Mouse (Mus musculus) embryonic facial prominence, embryonic 14.5 days (tissue): ENCODE results near the gene Hoxa10. TPM values are rescaled to one million over a fixed set of nuclear protein-coding genes. Genes with fewer than 3 reads are reported as not detected.
A peak's percentile ranks its signal among the peaks of the same experiment; 100 is the strongest.

ENCODE experiments used
- ATAC-seq: fragments of 200-750 bp; cut with Nextera tagmentation; 2 replicates; pipeline ENCODE4 v1.8.0; 2017; ENCODE audit warnings: low read depth, moderate number of reproducible peaks, moderate TSS enrichment
- DNase-seq: peaks from one replicate; pipeline ENCODE4 v3.0.0-alpha.2; 2015; ENCODE audit warnings: low spot score
- H3K27ac ChIP-seq: fragments of 300-500 bp; sonication (generic); replicated peaks from 2 replicates; pipeline ENCODE4 v1.5.1; 2014; ENCODE audit warnings: low read depth, mild to moderate bottlenecking, low read length, moderate library complexity
- H3K27me3 ChIP-seq: fragments of 300-500 bp; sonication (generic); replicated peaks from 2 replicates; pipeline ENCODE4 v1.6.1; 2014; ENCODE audit warnings: low read length; ENCODE audit not compliant: control insufficient read depth, insufficient read depth
- H3K36me3 ChIP-seq: fragments of 300-500 bp; sonication (generic); 2 replicates; pipeline ENCODE4 v1.6.1; 2014; ENCODE audit warnings: low read length, mixed read lengths; ENCODE audit not compliant: control insufficient read depth, insufficient read depth
- H3K4me1 ChIP-seq: fragments of 300-500 bp; sonication (generic); 2 replicates; pipeline ENCODE4 v1.6.1; 2014; ENCODE audit warnings: antibody characterized with exemption, low read length; ENCODE audit not compliant: control insufficient read depth, insufficient read depth
- H3K4me2 ChIP-seq: fragments of 300-500 bp; sonication (generic); 2 replicates; pipeline ENCODE4 v1.6.1; 2014; ENCODE audit warnings: low read depth, mild to moderate bottlenecking, low read length, moderate library complexity, mixed read lengths
- H3K4me3 ChIP-seq: fragments of 300-500 bp; sonication (generic); 2 replicates; pipeline ENCODE4 v1.5.1; 2014; ENCODE audit warnings: low read depth, mild to moderate bottlenecking, low read length
- H3K9ac ChIP-seq: fragments of 300-500 bp; sonication (generic); 2 replicates; pipeline ENCODE4 v1.6.1; 2014; ENCODE audit warnings: low read depth, mild to moderate bottlenecking, low read length, moderate library complexity, mixed read lengths
- H3K9me3 ChIP-seq: fragments of 300-500 bp; sonication (generic); 2 replicates; pipeline ENCODE4 v1.6.1; 2016; ENCODE audit warnings: low read length; ENCODE audit not compliant: control insufficient read depth
- WGBS: fragments of 180-500 bp; shearing (Covaris S2); extraction: QIAGEN DNeasy Blood & Tissue Kit; methylation state at CpG from one replicate; pipeline ENCODE4 v1.1.7; 2014; 5-methylcytosine and 5-hydroxymethylcytosine counted together
- polyA plus RNA-seq: library from polyadenylated mRNA; unstranded; fragments of >200 nt; fragmentation: Nextera tagmentation; extraction: Ambion mirVana; gene quantifications from 2 replicates; pipeline ENCODE4 v1.2.1, GENCODE M21; 2014

Gene Hoxa10
- polyA plus RNA-seq, 1 experiment from 2014 or later: not detected

GRCm38 (mm10) chr6:52208072-52208867, 32.4 kb downstream of the Hoxa10 start, which contains the start of gene Hoxa6:
Gene Hoxa6 (minus strand): TSS chr6:52208722.
- Histone ChIP-seq H3K9me3 (no peaks in the 10 kb centered on the region), H3K27ac (no peak within 1 kb of the TSS), H3K27me3 (peaks cover 100% of the 10 kb centered on the region), H3K4me3 (peak within 1 kb of the TSS; percentile 14; the same call in 1 of the 2 replicates), H3K36me3 (no peaks in the 10 kb centered on the region), H3K4me2 (peak within 1 kb of the TSS; percentile 31; the same call in 1 of the 2 replicates), H3K4me1 (0 out of 2 replicates have a peak, but pooled peaks cover 4% of the 10 kb centered on the region), H3K9ac (no peak within 1 kb of the TSS)
- DNase-seq (no peak), ATAC-seq (no peak)
- 3% methylated on average over 38 of the region's 47 CpGs for WGBS

DNA sequence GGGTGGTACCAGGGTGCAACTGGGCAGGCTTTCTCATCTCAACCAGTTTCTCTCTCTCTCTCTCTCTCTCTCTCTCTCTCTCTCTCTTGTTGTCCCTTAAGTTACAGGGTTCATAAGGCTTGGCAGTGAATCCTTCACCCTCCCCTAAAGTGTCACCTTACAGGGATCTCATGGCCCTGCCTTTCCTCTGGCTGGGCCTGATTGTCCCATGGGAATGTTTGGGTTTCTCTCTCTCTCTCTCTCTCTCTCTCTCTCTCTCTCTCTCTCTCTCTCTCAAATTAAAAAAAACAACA, 33.0 kb downstream of the Hoxa10 start:
- no peak overlapping the region for H3K4me3 ChIP-seq
- no peaks in the 10 kb centered on the region for H3K9me3 ChIP-seq
- no peaks in the 10 kb centered on the region for H3K36me3 ChIP-seq
- no peak for ATAC-seq
- H3K27me3 ChIP-seq: peaks cover 100% of the 10 kb centered on the region
- no peak for DNase-seq
- H3K9ac ChIP-seq: no peak overlapping the region
- H3K4me1 ChIP-seq: 0 out of 2 replicates have a peak, but pooled peaks cover 4% of the 10 kb centered on the region
- H3K27ac ChIP-seq: no peak overlapping the region
- no peak overlapping the region for H3K4me2 ChIP-seq

- Histone ChIP-seq H3K27ac (no peak overlapping the region), H3K36me3 (no peaks in the 10 kb centered on the region), H3K4me3 (no peak overlapping the region), H3K9ac (no peak overlapping the region), H3K4me2 (no peak overlapping the region), H3K27me3 (peaks cover 100% of the 10 kb centered on the region), H3K9me3 (no peaks in the 10 kb centered on the region), H3K4me1 (0 out of 2 replicates have a peak, but pooled peaks cover 4% of the 10 kb centered on the region)
- WGBS: 7% methylated on average over 4 of the region's 4 CpGs
- no peak for DNase-seq
- no peak for ATAC-seq
Observed at GRCm38 (mm10) chr6:52206882-52207683, 33.6 kb downstream of the Hoxa10 start.

DNA sequence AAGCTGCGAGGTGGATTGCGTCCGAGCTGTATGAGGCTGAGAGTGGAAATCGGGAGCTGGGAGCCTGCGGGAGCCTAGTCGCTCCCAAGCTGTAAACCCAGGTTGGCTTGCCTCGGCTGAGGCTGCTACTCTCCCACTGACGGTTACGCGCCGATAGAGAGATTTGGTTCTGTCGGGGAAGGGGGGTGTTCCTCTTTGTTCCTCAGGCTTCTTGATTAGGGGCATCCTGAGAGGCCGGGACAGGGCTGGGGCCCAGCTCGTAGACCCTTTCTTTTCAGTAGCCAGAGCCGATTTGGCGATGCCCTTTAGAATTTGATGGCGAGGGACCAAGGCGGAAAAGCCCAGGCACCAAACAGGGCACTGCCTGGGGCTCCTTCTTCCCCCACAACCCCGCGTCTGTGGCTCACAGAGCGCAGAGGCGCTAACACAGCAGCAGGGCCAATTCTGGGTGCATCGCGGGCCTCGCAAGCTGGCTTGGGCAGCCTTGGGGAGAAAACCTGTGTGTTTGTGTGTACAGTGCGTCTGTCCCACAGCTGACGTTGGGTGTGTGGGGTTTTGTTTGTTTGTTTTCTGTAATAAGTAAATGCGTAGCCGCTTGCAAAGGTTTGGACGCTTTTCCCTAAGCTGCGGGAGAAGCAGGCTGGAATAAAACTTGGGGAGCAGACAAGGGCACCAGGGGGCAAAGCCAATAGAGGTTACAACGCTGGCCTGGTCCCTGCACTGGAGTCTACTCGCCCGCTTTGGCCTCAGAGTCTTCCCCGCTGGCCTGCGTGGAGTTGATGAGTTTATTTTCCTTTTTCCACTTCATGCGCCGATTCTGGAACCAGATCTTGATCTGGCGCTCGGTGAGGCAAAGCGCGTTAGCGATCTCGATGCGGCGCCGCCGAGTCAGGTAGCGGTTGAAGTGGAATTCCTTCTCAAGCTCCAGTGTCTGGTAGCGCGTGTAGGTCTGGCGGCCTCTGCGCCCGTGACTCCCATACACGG, 34.7 kb downstream of the Hoxa10 start:
- WGBS: 2% methylated on average over 54 of the region's 55 CpGs
- H3K4me1 ChIP-seq: 0 out of 2 replicates have a peak, but pooled peaks cover 4% of the 10 kb centered on the region
- no peaks in the 10 kb centered on the region for H3K36me3 ChIP-seq
- no peak for ATAC-seq
- H3K27ac ChIP-seq: no peak overlapping the region
- H3K9ac ChIP-seq: no peak overlapping the region
- no peak overlapping the region for H3K4me3 ChIP-seq
- no peak for DNase-seq
- H3K27me3 ChIP-seq: peaks cover 100% of the 10 kb centered on the region
- no peak overlapping the region; the same call in 1 of the 2 replicates for H3K4me2 ChIP-seq
- H3K9me3 ChIP-seq: no peaks in the 10 kb centered on the region

DNA sequence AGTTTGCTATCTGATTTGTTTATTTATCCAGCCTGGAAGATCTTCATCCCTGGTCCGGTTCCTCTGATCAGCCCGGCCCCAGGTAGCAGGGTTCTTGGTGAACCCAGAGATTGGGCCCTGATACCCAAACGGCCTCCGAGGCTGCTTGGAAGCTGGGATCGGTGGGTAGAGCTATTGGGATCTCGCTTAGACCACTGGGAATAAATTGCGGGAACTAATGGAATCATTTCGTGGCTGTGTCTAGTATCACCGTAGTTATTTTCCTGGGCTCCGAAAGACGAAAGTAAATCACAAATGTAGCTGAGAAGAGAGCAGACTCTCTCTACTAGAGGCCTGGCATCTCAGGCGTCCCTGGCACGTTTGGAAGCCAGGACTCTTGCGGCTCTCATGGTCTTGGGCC, 35.4 kb downstream of the Hoxa10 start:
- Histone ChIP-seq H3K4me3 (no peak overlapping the region), H3K9ac (no peak overlapping the region), H3K4me1 (0 out of 2 replicates have a peak, but pooled peaks cover 4% of the 10 kb centered on the region), H3K9me3 (no peaks in the 10 kb centered on the region), H3K27me3 (peaks cover 100% of the 10 kb centered on the region), H3K27ac (no peak overlapping the region), H3K36me3 (no peaks in the 10 kb centered on the region), H3K4me2 (no peak overlapping the region)
- DNase-seq: no peak
- ATAC-seq: no peak
- WGBS: 6% methylated on average over 14 of the region's 14 CpGs

DNA sequence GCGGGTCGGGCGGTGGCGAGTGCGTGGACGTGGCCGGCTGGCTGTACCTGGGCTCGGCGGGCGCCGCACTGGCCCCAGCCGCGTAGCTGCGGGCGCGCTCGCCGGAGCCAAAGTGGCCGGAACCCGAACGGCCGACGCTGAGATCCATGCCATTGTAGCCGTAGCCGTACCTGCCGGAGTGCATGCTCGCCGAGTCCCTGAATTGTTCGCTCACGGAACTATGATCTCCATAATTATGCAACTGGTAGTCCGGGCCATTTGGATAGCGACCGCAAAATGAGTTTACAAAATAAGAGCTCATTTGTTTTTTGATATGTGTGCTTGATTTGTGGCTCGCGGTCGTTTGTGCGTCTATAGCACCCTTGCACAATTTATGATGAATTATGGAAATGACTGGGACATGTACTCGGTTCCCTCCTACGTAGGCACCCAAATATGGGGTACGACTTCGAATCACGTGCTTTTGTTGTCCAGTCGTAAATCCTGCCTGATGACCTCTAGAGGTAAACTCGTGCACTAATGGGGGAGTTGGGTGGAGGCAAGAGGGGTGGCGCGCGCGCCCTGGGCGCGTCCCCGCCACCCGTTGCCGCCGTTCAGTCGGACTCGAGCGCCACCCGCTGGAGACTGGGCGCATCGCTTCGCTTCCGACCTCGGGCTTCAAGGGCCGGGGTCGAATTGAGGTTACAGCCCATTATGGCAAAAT, 36.5 kb downstream of the Hoxa10 start, which contains the start of gene Hoxa5:
Gene Hoxa5 (minus strand): TSS at position 538 of the 703 bp plus-strand sequence.
- Histone ChIP-seq H3K9me3 (no peaks in the 10 kb centered on the region), H3K9ac (peak within 1 kb of the TSS; percentile 31; the same call in 1 of the 2 replicates), H3K4me1 (0 out of 2 replicates have a peak, but pooled peaks cover 4% of the 10 kb centered on the region), H3K27me3 (peaks cover 100% of the 10 kb centered on the region), H3K27ac (no peak within 1 kb of the TSS), H3K4me2 (peak within 1 kb of the TSS; percentile 47), H3K36me3 (no peaks in the 10 kb centered on the region), H3K4me3 (peak within 1 kb of the TSS; percentile 34)
- DNase-seq (no peak), ATAC-seq (no peak)
- under 1% methylated on average over 51 of the region's 65 CpGs for WGBS

DNA sequence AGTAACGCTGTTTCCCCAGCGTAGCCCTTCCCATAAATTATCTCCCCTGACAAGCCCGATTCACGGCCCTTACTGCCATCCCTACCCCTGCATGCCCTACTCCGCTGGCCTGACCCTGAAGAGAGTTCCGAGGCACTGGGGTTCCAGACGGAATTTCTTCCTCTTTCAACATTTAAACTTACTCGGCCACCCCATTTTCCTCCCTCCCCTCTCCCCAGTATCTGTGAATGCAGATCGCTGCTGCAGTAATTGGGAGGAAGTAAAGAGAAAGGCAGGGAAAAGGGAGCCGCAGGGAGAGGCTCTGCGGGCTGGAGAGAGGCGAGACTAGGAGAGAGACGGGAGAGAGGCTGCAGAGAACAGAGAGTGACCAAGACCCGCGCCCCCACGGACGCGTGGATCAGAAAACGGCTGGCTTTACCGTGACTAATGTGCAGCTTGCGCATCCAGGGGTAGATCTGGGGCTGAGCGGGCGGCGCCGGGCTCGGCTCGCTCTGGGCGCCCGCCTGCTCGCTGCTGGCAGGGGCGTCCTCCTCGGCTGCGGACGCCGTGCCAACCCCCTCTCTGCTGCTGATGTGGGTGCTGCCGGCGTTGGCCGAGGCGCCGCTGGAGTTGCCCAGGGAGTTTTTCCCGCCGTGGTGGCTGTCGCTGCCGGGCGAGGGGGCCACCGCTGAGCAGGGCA, 37.1 kb downstream of the Hoxa10 start:
- Histone ChIP-seq H3K9me3 (no peaks in the 10 kb centered on the region), H3K27me3 (peaks cover 100% of the 10 kb centered on the region), H3K4me2 (peak overlapping the region; percentile 47), H3K27ac (no peak overlapping the region), H3K36me3 (no peaks in the 10 kb centered on the region), H3K4me1 (0 out of 2 replicates have a peak, but pooled peaks cover 4% of the 10 kb centered on the region), H3K9ac (peak overlapping the region; percentile 31; the same call in 1 of the 2 replicates), H3K4me3 (peak overlapping the region; percentile 34)
- DNase-seq (no peak), ATAC-seq (0 out of 2 replicates have a peak, but pooled peaks have one; percentile 37)
- whole genome bisulfite sequencing: under 1% methylated on average over 28 of the region's 46 CpGs
